Mouse (Mus musculus) hindbrain, embryonic 11.5 days (tissue): Measurements from ENCODE around the gene Btnl10. TPM values are rescaled to one million over a fixed set of nuclear protein-coding genes. Genes with fewer than 3 reads are reported as not detected.

Experiments
- ATAC-seq: fragments of 200-750 bp; cut with Nextera tagmentation; 2 replicates; pipeline ENCODE4 v1.8.0; 2017; ENCODE audit warnings: mild to moderate bottlenecking, moderate TSS enrichment, moderate library complexity; ENCODE audit not compliant: low FRiP score
- DNase-seq: peaks from one replicate; pipeline ENCODE4 v3.0.0-alpha.2; 2015; ENCODE audit warnings: low spot score
- H3K27ac ChIP-seq: fragments of 300-500 bp; sonication (generic); 2 replicates; pipeline ENCODE4 v1.5.1; 2014; ENCODE audit warnings: mild to moderate bottlenecking, low read depth, low read length
- H3K27me3 ChIP-seq: fragments of 300-500 bp; sonication (generic); 2 replicates; pipeline ENCODE4 v1.6.1; 2014; ENCODE audit warnings: mild to moderate bottlenecking, low read length, moderate library complexity, mixed read lengths; ENCODE audit not compliant: control insufficient read depth, insufficient read depth
- H3K36me3 ChIP-seq: fragments of 300-500 bp; sonication (generic); 2 replicates; pipeline ENCODE4 v1.6.1; 2014; ENCODE audit warnings: mild to moderate bottlenecking, low read length, moderate library complexity, mixed read lengths; ENCODE audit not compliant: control insufficient read depth, insufficient read depth
- H3K4me1 ChIP-seq: fragments of 300-500 bp; sonication (generic); replicated peaks from 2 replicates; pipeline ENCODE4 v1.6.1; 2014; ENCODE audit warnings: low read length, mixed read lengths; ENCODE audit not compliant: control insufficient read depth, insufficient read depth
- H3K4me2 ChIP-seq: fragments of 300-500 bp; sonication (generic); replicated peaks from 2 replicates; pipeline ENCODE4 v1.6.1; 2014; ENCODE audit warnings: mild to moderate bottlenecking, low read depth, low read length
- H3K4me3 ChIP-seq: fragments of 300-500 bp; sonication (generic); 2 replicates; pipeline ENCODE4 v1.5.1; 2014; ENCODE audit warnings: low read depth, low read length
- H3K9ac ChIP-seq: fragments of 300-500 bp; sonication (generic); 2 replicates; pipeline ENCODE4 v1.6.1; 2014; ENCODE audit warnings: low read depth, low read length
- H3K9me3 ChIP-seq: fragments of 300-500 bp; sonication (generic); 2 replicates; pipeline ENCODE4 v1.6.1; 2016; ENCODE audit warnings: low read length; ENCODE audit not compliant: control insufficient read depth
- WGBS: fragments of 180-500 bp; shearing (Covaris S2); extraction: QIAGEN DNeasy Blood & Tissue Kit; methylation state at CpG from one replicate; pipeline ENCODE4 v1.1.7; 2014; 5-methylcytosine and 5-hydroxymethylcytosine counted together
- polyA plus RNA-seq: library from polyadenylated mRNA; unstranded; fragments of >200 nt; fragmentation: Nextera tagmentation; extraction: Ambion mirVana; gene quantifications from 2 replicates; pipeline ENCODE4 v1.2.1, GENCODE M21; 2014

Btnl10 gene
- polyA plus RNA-seq, 1 experiment from 2014 or later = not detected

DNA sequence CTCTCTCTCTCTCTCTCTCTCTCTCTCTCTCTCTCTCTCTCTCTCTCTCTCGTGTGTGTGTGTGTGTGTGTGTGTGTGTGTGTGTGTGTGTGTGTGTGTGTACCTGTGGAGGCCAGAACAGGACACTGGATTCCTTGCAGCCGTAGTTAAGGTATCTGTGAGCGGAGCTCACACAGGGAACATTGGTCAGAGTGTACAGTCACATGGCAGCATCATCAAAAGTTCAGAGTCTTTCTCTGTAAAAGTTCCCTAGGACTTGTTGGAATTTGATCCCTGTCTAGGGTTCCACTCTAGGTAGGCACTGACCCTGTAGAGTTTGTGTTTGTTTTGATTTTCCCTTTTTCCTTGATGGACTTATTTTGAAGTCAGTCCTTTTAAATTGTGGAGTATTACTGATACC, 8.9 kb downstream of the Btnl10 start:
- H3K4me2 ChIP-seq = no peak overlapping the region
- H3K27me3 ChIP-seq = no peaks in the 10 kb centered on the region
- WGBS = 92% methylated on average over 2 of the region's 3 CpGs
- no peak overlapping the region for H3K9ac ChIP-seq
- H3K9me3 ChIP-seq = no peaks in the 10 kb centered on the region
- ATAC-seq = no peak
- H3K27ac ChIP-seq = no peak overlapping the region
- H3K4me1 ChIP-seq = no peaks in the 10 kb centered on the region
- no peak for DNase-seq
- peaks cover 2% of the 10 kb centered on the region; the same call in 1 of the 2 replicates for H3K36me3 ChIP-seq
- no peak overlapping the region for H3K4me3 ChIP-seq

DNA sequence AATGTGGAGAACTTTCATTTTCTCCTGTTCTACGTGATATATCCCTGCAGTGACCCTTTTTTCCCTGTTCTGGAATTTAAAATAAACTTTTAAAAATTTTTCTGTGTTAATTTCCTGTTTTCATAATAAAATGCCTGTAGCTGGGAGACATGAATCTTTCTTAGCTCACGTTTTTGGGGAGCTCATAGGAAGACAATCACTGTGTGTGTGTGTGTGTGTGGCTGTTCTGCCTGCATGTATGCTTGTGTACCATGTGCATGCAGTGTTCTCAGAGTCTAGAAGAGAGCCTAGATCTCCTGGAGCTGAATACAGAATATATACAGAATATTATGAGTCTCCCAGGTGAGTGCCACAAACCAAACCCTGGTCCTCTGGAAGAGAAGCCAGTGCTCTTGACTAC, 9.3 kb downstream of the Btnl10 start:
- H3K9ac ChIP-seq = no peak overlapping the region
- H3K4me1 ChIP-seq = no peaks in the 10 kb centered on the region
- H3K27me3 ChIP-seq = no peaks in the 10 kb centered on the region
- no peak overlapping the region for H3K4me3 ChIP-seq
- no peak overlapping the region for H3K4me2 ChIP-seq
- DNase-seq = no peak
- no peak overlapping the region for H3K27ac ChIP-seq
- no peaks in the 10 kb centered on the region for H3K9me3 ChIP-seq
- peaks cover 4% of the 10 kb centered on the region; the same call in 1 of the 2 replicates for H3K36me3 ChIP-seq
- WGBS = 84% methylated on average over 2 of the region's 2 CpGs
- ATAC-seq = no peak

GRCm38 (mm10) chr11:58927790-58928651, 10.3 kb downstream of the Btnl10 start:
- peaks cover 4% of the 10 kb centered on the region for H3K36me3 ChIP-seq
- no peaks in the 10 kb centered on the region for H3K4me1 ChIP-seq
- no peaks in the 10 kb centered on the region for H3K9me3 ChIP-seq
- 36% methylated on average over 20 of the region's 20 CpGs for WGBS
- H3K9ac ChIP-seq = 0 out of 2 replicates have a peak overlapping the region, but pooled peaks have one; percentile 19
- no peak overlapping the region for H3K4me2 ChIP-seq
- no peaks in the 10 kb centered on the region for H3K27me3 ChIP-seq
- 0 out of 2 replicates have a peak overlapping the region, but pooled peaks have one; percentile 6 for H3K4me3 ChIP-seq
- DNase-seq (peak; percentile 84), ATAC-seq (peak; percentile 56)
- peak overlapping the region; percentile 30; the same call in 1 of the 2 replicates for H3K27ac ChIP-seq

- Histone ChIP-seq H3K9me3 (no peaks in the 10 kb centered on the region), H3K27ac (no peak overlapping the region), H3K27me3 (no peaks in the 10 kb centered on the region), H3K4me3 (no peak overlapping the region), H3K4me1 (no peaks in the 10 kb centered on the region), H3K4me2 (no peak overlapping the region), H3K9ac (no peak overlapping the region), H3K36me3 (peaks cover 10% of the 10 kb centered on the region)
- 80% methylated on average over 4 of the region's 4 CpGs for WGBS
- ATAC-seq (no peak), DNase-seq (no peak)
Observed at GRCm38 (mm10) chr11:58929055-58929454, 11.3 kb downstream of the Btnl10 start.

- H3K36me3 ChIP-seq = peaks cover 10% of the 10 kb centered on the region
- H3K4me1 ChIP-seq = no peaks in the 10 kb centered on the region
- ATAC-seq (no peak), DNase-seq (no peak)
- H3K9me3 ChIP-seq = no peaks in the 10 kb centered on the region
- no peak overlapping the region for H3K9ac ChIP-seq
- H3K4me3 ChIP-seq = no peak overlapping the region
- H3K27ac ChIP-seq = no peak overlapping the region
- 68% methylated on average over 3 of the region's 3 CpGs for WGBS
- H3K27me3 ChIP-seq = no peaks in the 10 kb centered on the region
- H3K4me2 ChIP-seq = no peak overlapping the region
Observed at GRCm38 (mm10) chr11:58929641-58930040, 11.9 kb downstream of the Btnl10 start.

DNA sequence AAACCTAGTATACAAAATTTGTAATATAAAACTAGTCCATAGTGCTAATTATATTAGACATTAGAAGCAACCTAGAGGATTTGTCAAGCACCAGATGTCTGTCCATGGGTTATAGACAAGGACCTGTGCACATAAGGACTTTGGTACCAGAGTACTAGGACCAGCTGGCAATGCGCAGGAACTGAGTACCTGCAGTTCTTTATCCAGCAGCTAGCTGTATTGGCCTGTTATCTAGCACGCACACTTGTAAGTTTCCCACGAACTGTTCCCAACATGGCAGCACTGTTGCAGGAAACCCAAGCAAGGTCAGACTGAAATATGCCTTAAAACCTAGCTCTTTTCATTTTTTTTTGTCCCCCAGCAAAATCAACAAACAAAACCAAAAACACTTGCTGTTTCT, 12.5 kb downstream of the Btnl10 start:
- no peak for DNase-seq
- no peak for ATAC-seq
- 95% methylated on average over 3 of the region's 3 CpGs for WGBS
- H3K27ac ChIP-seq = no peak overlapping the region
- H3K36me3 ChIP-seq = peaks cover 10% of the 10 kb centered on the region
- no peaks in the 10 kb centered on the region for H3K27me3 ChIP-seq
- H3K4me1 ChIP-seq = no peaks in the 10 kb centered on the region
- H3K4me3 ChIP-seq = no peak overlapping the region
- H3K4me2 ChIP-seq = no peak overlapping the region
- no peak overlapping the region for H3K9ac ChIP-seq
- no peaks in the 10 kb centered on the region for H3K9me3 ChIP-seq

DNA sequence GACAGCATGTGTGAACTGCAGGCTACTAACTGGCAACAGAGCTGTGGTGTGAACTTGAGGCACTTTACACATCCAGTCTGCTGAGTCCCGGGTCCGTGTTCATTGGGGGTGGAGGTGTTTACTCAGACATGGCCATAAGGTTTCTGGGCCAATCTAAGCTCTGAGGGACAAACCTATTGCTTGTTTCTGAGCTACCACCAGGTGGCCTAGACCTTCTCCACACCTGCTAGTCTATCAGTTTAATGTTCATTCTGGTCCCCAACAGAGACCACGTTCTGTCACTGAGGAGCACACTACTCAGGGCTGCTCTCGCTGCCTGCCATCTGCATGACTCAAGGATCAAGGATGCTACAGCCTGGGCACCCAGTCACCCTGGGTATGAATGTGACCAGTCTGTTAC, 13.9 kb downstream of the Btnl10 start:
- Histone ChIP-seq H3K4me2 (no peak overlapping the region), H3K4me1 (0 out of 2 replicates have a peak, but pooled peaks cover 1% of the 10 kb centered on the region), H3K9me3 (no peaks in the 10 kb centered on the region), H3K36me3 (peaks cover 12% of the 10 kb centered on the region), H3K27me3 (no peaks in the 10 kb centered on the region), H3K9ac (no peak overlapping the region), H3K27ac (no peak overlapping the region), H3K4me3 (no peak overlapping the region)
- WGBS = 86% methylated on average over 4 of the region's 4 CpGs
- DNase-seq = no peak
- ATAC-seq = no peak

GRCm38 (mm10) chr11:58937909-58938308, 20.2 kb downstream of the Btnl10 start:
- ATAC-seq (peak; percentile 2; the same call in 1 of the 2 replicates), DNase-seq (peak; percentile 55)
- WGBS = 1% methylated on average over 13 of the region's 13 CpGs
- Histone ChIP-seq H3K9ac (peak overlapping the region; percentile 96), H3K27me3 (no peaks in the 10 kb centered on the region), H3K27ac (peak overlapping the region; percentile 88), H3K4me2 (peak overlapping the region; percentile 82), H3K4me1 (0 out of 2 replicates have a peak, but pooled peaks cover 3% of the 10 kb centered on the region), H3K4me3 (peak overlapping the region; percentile 95), H3K36me3 (peaks cover 9% of the 10 kb centered on the region), H3K9me3 (no peaks in the 10 kb centered on the region)
